Mouse (Mus musculus) midbrain, embryonic 14.5 days (tissue): Measurements from ENCODE around the gene Tex21. TPM values are rescaled to one million over a fixed set of nuclear protein-coding genes. Genes with fewer than 3 reads are reported as not detected.

ENCODE experiments used
- ATAC-seq: fragments of 200-750 bp; cut with Nextera tagmentation; 2 replicates; pipeline ENCODE4 v1.8.0; 2017; ENCODE audit warnings: moderate number of reproducible peaks, moderate library complexity; ENCODE audit not compliant: low FRiP score, low TSS enrichment
- DNase-seq: peaks from one replicate; pipeline ENCODE4 v3.0.0-alpha.2; 2015
- H3K27ac ChIP-seq: fragments of 300-500 bp; sonication (generic); replicated peaks from 2 replicates; pipeline ENCODE4 v1.5.1; 2014; ENCODE audit warnings: mild to moderate bottlenecking, low read depth, low read length, moderate library complexity
- H3K27me3 ChIP-seq: fragments of 300-500 bp; sonication (generic); 2 replicates; pipeline ENCODE4 v1.6.1; 2014; ENCODE audit warnings: low read length, control low read depth, mixed read lengths; ENCODE audit not compliant: control insufficient read depth, insufficient read depth
- H3K36me3 ChIP-seq: fragments of 300-500 bp; sonication (generic); 2 replicates; pipeline ENCODE4 v1.6.1; 2014; ENCODE audit warnings: low read length, control low read depth; ENCODE audit not compliant: control insufficient read depth, insufficient read depth
- H3K4me1 ChIP-seq: fragments of 300-500 bp; sonication (generic); 2 replicates; pipeline ENCODE4 v1.6.1; 2014; ENCODE audit warnings: mild to moderate bottlenecking, antibody characterized with exemption, low read length, control low read depth; ENCODE audit not compliant: control insufficient read depth, insufficient read depth
- H3K4me2 ChIP-seq: fragments of 300-500 bp; sonication (generic); 2 replicates; pipeline ENCODE4 v1.6.1; 2014; ENCODE audit warnings: mild to moderate bottlenecking, low read length, moderate library complexity
- H3K4me3 ChIP-seq: fragments of 300-500 bp; sonication (generic); replicated peaks from 2 replicates; pipeline ENCODE4 v1.5.1; 2014; ENCODE audit warnings: low read depth, low read length
- H3K9ac ChIP-seq: fragments of 300-500 bp; sonication (generic); replicated peaks from 2 replicates; pipeline ENCODE4 v1.6.1; 2014; ENCODE audit warnings: mild to moderate bottlenecking, low read length, moderate library complexity
- H3K9me3 ChIP-seq: fragments of 300-500 bp; sonication (generic); 2 replicates; pipeline ENCODE4 v1.6.1; 2016; ENCODE audit warnings: low read length, control low read depth, mixed read lengths; ENCODE audit not compliant: control insufficient read depth
- WGBS: fragments of 180-500 bp; shearing (Covaris S2); extraction: QIAGEN DNeasy Blood & Tissue Kit; methylation state at CpG from one replicate; pipeline ENCODE4 v1.1.7; 2014; 5-methylcytosine and 5-hydroxymethylcytosine counted together
- polyA plus RNA-seq: library from polyadenylated mRNA; unstranded; fragments of >200 nt; fragmentation: Nextera tagmentation; extraction: Ambion mirVana; gene quantifications from 2 replicates; pipeline ENCODE4 v1.2.1, GENCODE M21; 2014

Gene Tex21
- polyA plus RNA-seq, 1 experiment from 2014 or later = not detected

GRCm38 (mm10) chr12:76281111-76281660 is 34.6 kb upstream of the Tex21 start:
- WGBS = 91% methylated on average over 2 of the region's 2 CpGs
- no peak overlapping the region for H3K4me2 ChIP-seq
- peaks cover 14% of the 10 kb centered on the region for H3K36me3 ChIP-seq
- no peaks in the 10 kb centered on the region for H3K27me3 ChIP-seq
- no peak overlapping the region for H3K9ac ChIP-seq
- DNase-seq = no peak
- H3K27ac ChIP-seq = no peak overlapping the region
- no peaks in the 10 kb centered on the region for H3K9me3 ChIP-seq
- ATAC-seq = no peak
- H3K4me3 ChIP-seq = no peak overlapping the region
- H3K4me1 ChIP-seq = no peaks in the 10 kb centered on the region

- DNase-seq = no peak
- peaks cover 14% of the 10 kb centered on the region for H3K36me3 ChIP-seq
- 90% methylated on average over 9 of the region's 9 CpGs for WGBS
- no peak for ATAC-seq
- no peaks in the 10 kb centered on the region for H3K4me1 ChIP-seq
- no peak overlapping the region for H3K4me2 ChIP-seq
- H3K27ac ChIP-seq = no peak overlapping the region
- no peaks in the 10 kb centered on the region for H3K27me3 ChIP-seq
- H3K9me3 ChIP-seq = no peaks in the 10 kb centered on the region
- no peak overlapping the region for H3K9ac ChIP-seq
- H3K4me3 ChIP-seq = no peak overlapping the region
Observed at GRCm38 (mm10) chr12:76280556-76280955, 34.0 kb upstream of the Tex21 start.

- H3K27me3 ChIP-seq = no peaks in the 10 kb centered on the region
- no peaks in the 10 kb centered on the region for H3K4me1 ChIP-seq
- H3K4me3 ChIP-seq = no peak overlapping the region
- no peak overlapping the region for H3K9ac ChIP-seq
- no peaks in the 10 kb centered on the region for H3K9me3 ChIP-seq
- no peak overlapping the region for H3K27ac ChIP-seq
- no peak for ATAC-seq
- WGBS = 77% methylated on average over 6 of the region's 6 CpGs
- no peak for DNase-seq
- H3K4me2 ChIP-seq = no peak overlapping the region
- peaks cover 11% of the 10 kb centered on the region for H3K36me3 ChIP-seq
Observed at GRCm38 (mm10) chr12:76278209-76278608, 31.7 kb upstream of the Tex21 start.

- no peaks in the 10 kb centered on the region for H3K9me3 ChIP-seq
- H3K9ac ChIP-seq = no peak overlapping the region
- DNase-seq (no peak), ATAC-seq (no peak)
- H3K4me1 ChIP-seq = no peaks in the 10 kb centered on the region
- H3K27ac ChIP-seq = no peak overlapping the region
- no peaks in the 10 kb centered on the region for H3K36me3 ChIP-seq
- H3K4me2 ChIP-seq = no peak overlapping the region
- no peaks in the 10 kb centered on the region for H3K27me3 ChIP-seq
- no peak overlapping the region for H3K4me3 ChIP-seq
- WGBS = 94% methylated on average over 10 of the region's 10 CpGs
Observed at GRCm38 (mm10) chr12:76272610-76273524, 26.3 kb upstream of the Tex21 start.

- DNase-seq = no peak
- Histone ChIP-seq H3K4me2 (no peak overlapping the region), H3K36me3 (no peaks in the 10 kb centered on the region), H3K27ac (no peak overlapping the region), H3K4me3 (no peak overlapping the region), H3K27me3 (no peaks in the 10 kb centered on the region), H3K4me1 (no peaks in the 10 kb centered on the region), H3K9ac (no peak overlapping the region), H3K9me3 (no peaks in the 10 kb centered on the region)
- ATAC-seq = no peak
- 91% methylated on average over 6 of the region's 6 CpGs for WGBS
Observed at GRCm38 (mm10) chr12:76271516-76271915, 25.0 kb upstream of the Tex21 start.

GRCm38 (mm10) chr12:76269196-76269595 is 22.6 kb upstream of the Tex21 start:
- 77% methylated on average over 7 of the region's 7 CpGs for WGBS
- H3K4me1 ChIP-seq = no peaks in the 10 kb centered on the region
- no peak for ATAC-seq

GRCm38 (mm10) chr12:76268686-76269085 is 22.1 kb upstream of the Tex21 start:
- no peaks in the 10 kb centered on the region for H3K27me3 ChIP-seq
- no peak overlapping the region for H3K27ac ChIP-seq
- no peak overlapping the region for H3K4me3 ChIP-seq
- ATAC-seq (no peak), DNase-seq (no peak)
- WGBS = 87% methylated on average over 10 of the region's 10 CpGs
- H3K9me3 ChIP-seq = no peaks in the 10 kb centered on the region
- H3K9ac ChIP-seq = no peak overlapping the region
- H3K4me2 ChIP-seq = no peak overlapping the region
- H3K4me1 ChIP-seq = no peaks in the 10 kb centered on the region
- H3K36me3 ChIP-seq = no peaks in the 10 kb centered on the region

More at GRCm38 (mm10) chr12:76269196-76269595, 22.6 kb upstream of the Tex21 start:
- H3K4me2 ChIP-seq = no peak overlapping the region
- no peak overlapping the region for H3K27ac ChIP-seq
- H3K9me3 ChIP-seq = no peaks in the 10 kb centered on the region
- no peaks in the 10 kb centered on the region for H3K36me3 ChIP-seq
- no peak for DNase-seq
- no peaks in the 10 kb centered on the region for H3K27me3 ChIP-seq
- H3K9ac ChIP-seq = no peak overlapping the region
- H3K4me3 ChIP-seq = no peak overlapping the region

GRCm38 (mm10) chr12:76266875-76267274 is 20.3 kb upstream of the Tex21 start:
- H3K4me3 ChIP-seq = no peak overlapping the region
- H3K36me3 ChIP-seq = no peaks in the 10 kb centered on the region
- no peak overlapping the region for H3K4me2 ChIP-seq
- 74% methylated on average over 9 of the region's 9 CpGs for WGBS
- no peak overlapping the region for H3K27ac ChIP-seq
- no peak overlapping the region for H3K9ac ChIP-seq
- H3K4me1 ChIP-seq = no peaks in the 10 kb centered on the region
- no peaks in the 10 kb centered on the region for H3K9me3 ChIP-seq
- ATAC-seq (no peak; the same call in 1 of the 2 replicates), DNase-seq (peak; percentile 72)
- H3K27me3 ChIP-seq = no peaks in the 10 kb centered on the region

GRCm38 (mm10) chr12:76265001-76265400 is 18.5 kb upstream of the Tex21 start:
- Histone ChIP-seq H3K9me3 (no peaks in the 10 kb centered on the region), H3K27ac (0 out of 2 replicates have a peak overlapping the region, but pooled peaks have one; percentile 26), H3K27me3 (no peaks in the 10 kb centered on the region), H3K4me1 (no peaks in the 10 kb centered on the region), H3K4me2 (no peak overlapping the region), H3K9ac (no peak overlapping the region), H3K36me3 (no peaks in the 10 kb centered on the region), H3K4me3 (no peak overlapping the region)
- ATAC-seq (no peak), DNase-seq (no peak)
- 88% methylated on average over 6 of the region's 6 CpGs for WGBS
